Mouse (Mus musculus) erythroblast, embryonic 14.5 days (primary cell): Measurements from ENCODE around the gene 2300002M23Rik.

ENCODE experiments used
- GATA1 ChIP-seq: IDR thresholded peaks from 2 replicates; pipeline ENCODE4 v1.6.1; 2012; ENCODE audit warnings: low read length, inconsistent platforms, mixed read lengths
- TAL1 ChIP-seq: IDR thresholded peaks from 3 replicates; pipeline ENCODE4 v1.6.1; 2012; ENCODE audit warnings: low read length, inconsistent platforms, mixed read lengths

DNA sequence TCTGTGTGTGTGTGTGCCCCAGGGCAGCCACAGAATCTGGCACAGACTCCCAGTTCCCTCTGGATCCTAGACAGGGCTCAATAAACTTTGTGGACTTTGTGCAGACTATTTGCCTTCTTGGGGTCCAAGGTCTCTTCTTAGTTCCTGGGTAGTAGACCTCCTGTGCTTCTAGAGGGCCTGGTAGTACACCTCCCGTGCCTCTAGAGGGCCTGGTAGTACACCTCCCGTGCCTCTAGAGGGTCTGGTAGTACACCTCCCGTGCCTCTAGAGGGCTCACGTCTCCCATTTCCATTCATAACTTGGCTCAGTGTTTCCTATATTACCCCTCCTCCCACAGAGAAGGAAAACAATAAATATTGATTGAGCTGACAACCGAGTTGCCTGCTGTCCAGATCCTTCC lies 10.4 kb upstream of the 2300002M23Rik start:
- TF ChIP-seq GATA1 (no peak), TAL1 (no peak)
